Mouse (Mus musculus) heart, embryonic 10.5 days (tissue): ENCODE measurements around the gene Fbxw9. TPM values are rescaled to one million over a fixed set of nuclear protein-coding genes. Genes with fewer than 3 reads are reported as not detected.
A peak's percentile ranks its signal among the peaks of the same experiment; 100 is the strongest.

Source experiments
- DNase-seq: peaks from one replicate; pipeline ENCODE4 v3.0.0-alpha.2; 2017; ENCODE audit warnings: low spot score
- H3K27ac ChIP-seq: fragments of 300-500 bp; sonication (generic); 2 replicates; pipeline ENCODE4 v1.5.1; 2016; ENCODE audit warnings: mild to moderate bottlenecking
- H3K27me3 ChIP-seq: fragments of 300-500 bp; sonication (generic); 2 replicates; pipeline ENCODE4 v1.6.1; 2016; ENCODE audit warnings: mild to moderate bottlenecking; ENCODE audit not compliant: poor library complexity, insufficient read depth, severe bottlenecking
- H3K36me3 ChIP-seq: fragments of 300-500 bp; sonication (generic); 2 replicates; pipeline ENCODE4 v1.6.1; 2016; ENCODE audit warnings: mild to moderate bottlenecking, moderate library complexity
- H3K4me1 ChIP-seq: fragments of 300-500 bp; sonication (generic); 2 replicates; pipeline ENCODE4 v1.6.1; 2016; ENCODE audit warnings: mild to moderate bottlenecking
- H3K4me3 ChIP-seq: fragments of 300-500 bp; sonication (generic); 2 replicates; pipeline ENCODE4 v1.5.1; 2016; ENCODE audit warnings: mild to moderate bottlenecking, moderate library complexity
- H3K9me3 ChIP-seq: fragments of 300-500 bp; sonication (generic); 2 replicates; pipeline ENCODE4 v1.6.1; 2016; ENCODE audit warnings: mild to moderate bottlenecking, moderate library complexity
- WGBS: fragments of 180-500 bp; shearing (Covaris S2); methylation state at CpG from one replicate; pipeline ENCODE4 v1.1.7; 2016; 5-methylcytosine and 5-hydroxymethylcytosine counted together
- polyA plus RNA-seq: library from polyadenylated mRNA; unstranded; fragments of >200 nt; fragmentation: Nextera tagmentation; extraction: Ambion mirVana; gene quantifications from 2 replicates; pipeline ENCODE4 v1.2.1, GENCODE M21; 2016

Gene Fbxw9
- polyA plus RNA-seq, 1 experiment from 2014 or later = 21.0 TPM

GRCm38 (mm10) chr8:85062603-85063002, 2.7 kb downstream of the Fbxw9 start:
- no peak for DNase-seq
- Histone ChIP-seq H3K9me3 (no peaks in the 10 kb centered on the region), H3K27ac (no peak overlapping the region), H3K4me3 (no peak overlapping the region), H3K4me1 (peaks cover 15% of the 10 kb centered on the region), H3K27me3 (no peaks in the 10 kb centered on the region), H3K36me3 (peaks cover 37% of the 10 kb centered on the region)
- 88% methylated on average over 4 of the region's 4 CpGs for WGBS

GRCm38 (mm10) chr8:85065213-85065612, 5.4 kb downstream of the Fbxw9 start:
- Histone ChIP-seq H3K9me3 (no peaks in the 10 kb centered on the region), H3K4me1 (peaks cover 14% of the 10 kb centered on the region), H3K36me3 (peaks cover 37% of the 10 kb centered on the region), H3K4me3 (no peak overlapping the region), H3K27ac (no peak overlapping the region), H3K27me3 (no peaks in the 10 kb centered on the region)
- WGBS = 47% methylated on average over 2 of the region's 2 CpGs
- no peak for DNase-seq

- no peaks in the 10 kb centered on the region for H3K9me3 ChIP-seq
- peaks cover 5% of the 10 kb centered on the region; the same call in 1 of the 2 replicates for H3K4me1 ChIP-seq
- peaks cover 31% of the 10 kb centered on the region for H3K36me3 ChIP-seq
- H3K27ac ChIP-seq = no peak overlapping the region
- 87% methylated on average over 2 of the region's 2 CpGs for WGBS
- H3K27me3 ChIP-seq = no peaks in the 10 kb centered on the region
- DNase-seq = peak; percentile 67
- H3K4me3 ChIP-seq = no peak overlapping the region
Observed at GRCm38 (mm10) chr8:85067155-85067554, 7.3 kb downstream of the Fbxw9 start.

- Histone ChIP-seq H3K27me3 (no peaks in the 10 kb centered on the region), H3K27ac (no peak within 1 kb of the TSS), H3K36me3 (peaks cover 26% of the 10 kb centered on the region), H3K9me3 (no peaks in the 10 kb centered on the region), H3K4me3 (no peak within 1 kb of the TSS), H3K4me1 (peaks cover 12% of the 10 kb centered on the region; the same call in 1 of the 2 replicates)
- no peak for DNase-seq
Observed at GRCm38 (mm10) chr8:85067982-85068381, 8.1 kb downstream of the Fbxw9 start, which contains the start of gene Gm5741. Gene Gm5741 (minus strand): TSS chr8:85067982.

GRCm38 (mm10) chr8:85071041-85071440, 11.2 kb downstream of the Fbxw9 start:
- no peaks in the 10 kb centered on the region for H3K9me3 ChIP-seq
- peak overlapping the region; percentile 96 for H3K4me3 ChIP-seq
- WGBS = 82% methylated on average over 5 of the region's 5 CpGs
- H3K4me1 ChIP-seq = peaks cover 25% of the 10 kb centered on the region
- DNase-seq = peak; percentile 69
- H3K27ac ChIP-seq = peak overlapping the region; percentile 97
- peaks cover 42% of the 10 kb centered on the region for H3K36me3 ChIP-seq
- no peaks in the 10 kb centered on the region for H3K27me3 ChIP-seq

- under 1% methylated on average over 68 of the region's 68 CpGs for WGBS
- H3K36me3 ChIP-seq = peaks cover 44% of the 10 kb centered on the region
- peak within 1 kb of the TSS; percentile 96 for H3K4me3 ChIP-seq
- peak; percentile 96 for DNase-seq
- no peaks in the 10 kb centered on the region for H3K9me3 ChIP-seq
- H3K27me3 ChIP-seq = no peaks in the 10 kb centered on the region
- H3K27ac ChIP-seq = peak within 1 kb of the TSS; percentile 97
- peaks cover 25% of the 10 kb centered on the region for H3K4me1 ChIP-seq
Observed at GRCm38 (mm10) chr8:85071514-85072281, 11.8 kb downstream of the Fbxw9 start, which contains the start of gene Dhps. Gene Dhps (plus strand): TSS chr8:85071757.

- peak overlapping the region; percentile 96 for H3K4me3 ChIP-seq
- no peaks in the 10 kb centered on the region for H3K9me3 ChIP-seq
- H3K36me3 ChIP-seq = peaks cover 43% of the 10 kb centered on the region
- 39% methylated on average over 9 of the region's 9 CpGs for WGBS
- H3K27me3 ChIP-seq = no peaks in the 10 kb centered on the region
- peaks cover 25% of the 10 kb centered on the region for H3K4me1 ChIP-seq
- no peak for DNase-seq
- peak overlapping the region; percentile 97 for H3K27ac ChIP-seq
Observed at GRCm38 (mm10) chr8:85072364-85072929, 12.6 kb downstream of the Fbxw9 start.

- Histone ChIP-seq H3K9me3 (no peaks in the 10 kb centered on the region), H3K4me3 (no peak overlapping the region), H3K4me1 (peaks cover 25% of the 10 kb centered on the region), H3K27me3 (no peaks in the 10 kb centered on the region), H3K27ac (no peak overlapping the region), H3K36me3 (peaks cover 47% of the 10 kb centered on the region)
- peak; percentile 69 for DNase-seq
- 90% methylated on average over 15 of the region's 15 CpGs for WGBS
Observed at GRCm38 (mm10) chr8:85073041-85073612, 13.3 kb downstream of the Fbxw9 start.

GRCm38 (mm10) chr8:85074167-85074566, 14.3 kb downstream of the Fbxw9 start:
- DNase-seq = no peak
- peaks cover 30% of the 10 kb centered on the region for H3K4me1 ChIP-seq
- H3K9me3 ChIP-seq = no peaks in the 10 kb centered on the region
- peaks cover 55% of the 10 kb centered on the region for H3K36me3 ChIP-seq
- no peaks in the 10 kb centered on the region for H3K27me3 ChIP-seq
- no peak overlapping the region for H3K27ac ChIP-seq
- H3K4me3 ChIP-seq = no peak overlapping the region
- WGBS = 86% methylated on average over 10 of the region's 10 CpGs

- no peak overlapping the region for H3K27ac ChIP-seq
- DNase-seq = no peak
- no peak overlapping the region for H3K4me3 ChIP-seq
- no peaks in the 10 kb centered on the region for H3K9me3 ChIP-seq
- 92% methylated on average over 10 of the region's 10 CpGs for WGBS
- peaks cover 35% of the 10 kb centered on the region for H3K4me1 ChIP-seq
- H3K36me3 ChIP-seq = peaks cover 58% of the 10 kb centered on the region
- no peaks in the 10 kb centered on the region for H3K27me3 ChIP-seq
Observed at GRCm38 (mm10) chr8:85074617-85075016, 14.8 kb downstream of the Fbxw9 start.

GRCm38 (mm10) chr8:85076001-85076400, 16.1 kb downstream of the Fbxw9 start:
- peak; percentile 82 for DNase-seq
- H3K36me3 ChIP-seq = peaks cover 58% of the 10 kb centered on the region
- no peak overlapping the region for H3K27ac ChIP-seq

GRCm38 (mm10) chr8:85076993-85077392, 17.1 kb downstream of the Fbxw9 start:
- H3K4me1 ChIP-seq = peaks cover 44% of the 10 kb centered on the region
- no peaks in the 10 kb centered on the region for H3K27me3 ChIP-seq
- peaks cover 58% of the 10 kb centered on the region for H3K36me3 ChIP-seq
- no peaks in the 10 kb centered on the region for H3K9me3 ChIP-seq
- WGBS = 0% methylated on average over 2 of the region's 2 CpGs
- no peak overlapping the region; the same call in 1 of the 2 replicates for H3K27ac ChIP-seq
- DNase-seq = peak; percentile 91
- H3K4me3 ChIP-seq = no peak overlapping the region

More at GRCm38 (mm10) chr8:85076001-85076400, 16.1 kb downstream of the Fbxw9 start:
- Histone ChIP-seq H3K9me3 (no peaks in the 10 kb centered on the region), H3K4me1 (peaks cover 37% of the 10 kb centered on the region), H3K27me3 (no peaks in the 10 kb centered on the region), H3K4me3 (peak overlapping the region; percentile 22; the same call in 1 of the 2 replicates)
- WGBS = 73% methylated on average over 9 of the region's 9 CpGs

- peaks cover 43% of the 10 kb centered on the region for H3K4me1 ChIP-seq
- H3K4me3 ChIP-seq = peak overlapping the region; percentile 90
- H3K9me3 ChIP-seq = no peaks in the 10 kb centered on the region
- DNase-seq = peak; percentile 77
- H3K27me3 ChIP-seq = no peaks in the 10 kb centered on the region
- peaks cover 35% of the 10 kb centered on the region for H3K36me3 ChIP-seq
- WGBS = 1% methylated on average over 25 of the region's 25 CpGs
- peak overlapping the region; percentile 86 for H3K27ac ChIP-seq
Observed at GRCm38 (mm10) chr8:85080214-85080531, 20.3 kb downstream of the Fbxw9 start.
